Mouse (Mus musculus) liver, adult 2 months (tissue): ENCODE data around the gene Olfr1322.

ENCODE experiments used
- CTCF ChIP-seq: fragments of 200-500 bp; IDR thresholded peaks from 2 replicates; pipeline ENCODE4 v1.5.1; 2011; ENCODE audit warnings: low read depth, low read length, control low read depth
- POLR2A ChIP-seq: fragments of 200-500 bp; IDR thresholded peaks from 2 replicates; pipeline ENCODE4 v1.6.1; 2011; ENCODE audit warnings: low read length, control low read depth; ENCODE audit not compliant: insufficient read depth; ENCODE audit errors: extremely low read depth

GRCm38 (mm10) chrX:49891383-49891782 lies at the start of gene Olfr1322:
- no peak for TF ChIP-seq CTCF
- TF ChIP-seq POLR2A = no peak
